Mouse (Mus musculus) embryo, embryonic 10.5 days (tissue): ENCODE data around the gene Slc30a6.
A peak's percentile ranks its signal among the peaks of the same experiment; 100 is the strongest.

ENCODE experiments used
- DNase-seq: peaks from one replicate; pipeline ENCODE4 v3.0.0-alpha.2; 2015; ENCODE audit warnings: low spot score

The Slc30a6 gene

DNA sequence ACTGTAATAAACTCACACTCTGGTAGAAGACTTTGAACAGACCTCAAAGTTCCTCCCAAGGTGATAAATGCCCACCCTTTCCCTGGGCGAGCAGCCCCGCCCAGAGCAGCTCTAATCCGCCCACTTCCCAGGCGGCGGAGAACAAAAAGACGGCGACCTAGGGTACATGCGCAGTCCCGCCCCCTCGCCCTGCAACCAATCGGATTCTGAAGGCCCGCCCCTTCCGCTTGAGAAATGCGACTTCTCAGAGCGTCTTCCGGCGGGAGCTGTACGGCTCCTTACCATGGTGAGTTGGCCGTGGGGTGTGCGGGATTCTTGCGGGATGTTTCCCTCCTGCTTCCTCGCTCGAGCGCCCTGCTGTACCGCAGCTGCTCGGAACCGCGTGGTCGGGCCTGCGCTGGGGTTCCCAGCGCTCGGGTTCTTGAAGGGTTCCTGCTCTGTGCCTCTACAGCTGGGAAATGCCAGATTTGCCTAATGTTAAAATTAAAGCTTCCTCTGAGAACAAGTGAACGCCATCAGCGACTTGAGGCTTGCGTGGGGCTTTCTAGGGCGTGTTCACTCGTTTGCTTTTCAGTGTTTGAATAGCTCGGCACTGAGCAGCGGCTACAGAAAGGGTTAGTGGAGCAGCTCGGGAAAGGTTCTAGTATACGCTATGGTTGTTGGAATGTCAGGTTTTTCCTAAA is at the start of gene Slc30a6:
Gene Slc30a6 (plus strand): TSS at position 226 of the 683 bp plus-strand sequence.
- DNase-seq = peak; percentile 99

GRCm38 (mm10) chr17:74363592-74363991 is 31.8 kb upstream of the Slc30a6 start:
- no peak for DNase-seq

DNA sequence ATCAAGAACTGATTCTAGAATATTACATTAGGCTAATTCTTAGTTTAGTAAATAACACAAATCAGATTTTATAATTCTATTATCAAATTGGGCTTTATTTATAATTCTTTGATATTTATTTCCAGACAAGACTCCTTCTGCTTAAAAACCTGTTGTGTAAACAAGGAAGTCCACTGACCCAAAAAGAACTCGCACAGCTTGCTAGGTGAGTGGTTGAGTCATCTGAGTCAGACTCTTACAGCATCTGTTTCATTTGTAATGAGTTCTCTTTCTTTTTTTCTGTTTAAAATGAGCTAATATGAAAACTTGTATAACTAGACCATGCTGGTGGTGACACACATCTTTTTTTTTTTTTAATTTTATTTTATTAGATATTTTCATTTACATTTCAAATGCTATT is 18.5 kb upstream of the Slc30a6 start:
- DNase-seq = no peak

- no peak for DNase-seq
Measured at GRCm38 (mm10) chr17:74386657-74387056, 8.8 kb upstream of the Slc30a6 start.

DNA sequence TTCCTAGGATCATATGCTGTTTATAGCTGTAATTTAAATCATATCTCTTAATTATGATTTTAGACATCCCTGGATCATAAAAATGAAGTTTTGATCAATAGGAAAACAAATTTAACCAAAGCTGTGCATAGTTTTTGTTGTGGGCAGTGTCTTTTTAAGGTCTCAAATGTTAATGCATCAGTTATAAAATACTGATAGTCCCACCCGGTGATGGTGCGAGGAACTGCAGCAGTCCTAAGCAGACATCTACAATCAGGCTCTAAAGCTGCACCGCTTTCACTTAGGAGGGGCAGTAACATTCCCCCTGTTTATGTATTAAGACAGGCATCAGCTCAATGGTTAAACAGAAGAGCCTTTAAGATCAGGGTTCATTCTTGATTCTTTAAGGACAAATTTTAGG is 5.6 kb upstream of the Slc30a6 start:
- no peak for DNase-seq

- DNase-seq = no peak
Measured at GRCm38 (mm10) chr17:74394381-74394780, 1.0 kb upstream of the Slc30a6 start.

- no peak for DNase-seq
Measured at GRCm38 (mm10) chr17:74394855-74395254, 553 bp upstream of the Slc30a6 start.

DNA sequence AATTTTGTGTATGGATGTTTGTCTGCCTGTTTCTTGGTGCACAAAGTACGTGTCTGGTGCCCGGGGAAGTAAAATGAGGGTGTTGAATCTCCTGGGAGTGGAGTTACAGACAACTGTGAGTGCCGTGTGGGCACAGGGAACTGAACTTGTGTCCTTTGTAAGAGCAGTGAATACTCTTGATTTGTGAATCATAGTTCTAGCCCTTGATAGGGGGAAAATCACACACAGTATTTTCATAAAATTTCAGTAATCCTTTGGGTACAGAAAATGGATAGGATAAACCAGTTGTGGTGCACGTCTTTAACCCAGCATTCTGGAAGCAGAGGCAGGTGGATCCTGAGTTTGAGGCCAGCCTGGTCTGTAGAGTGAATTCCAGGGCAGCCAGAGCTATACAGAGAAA is 1.4 kb downstream of the Slc30a6 start:
- no peak for DNase-seq

- no peak for DNase-seq
Measured at GRCm38 (mm10) chr17:74397173-74397572, 1.8 kb downstream of the Slc30a6 start.

DNA sequence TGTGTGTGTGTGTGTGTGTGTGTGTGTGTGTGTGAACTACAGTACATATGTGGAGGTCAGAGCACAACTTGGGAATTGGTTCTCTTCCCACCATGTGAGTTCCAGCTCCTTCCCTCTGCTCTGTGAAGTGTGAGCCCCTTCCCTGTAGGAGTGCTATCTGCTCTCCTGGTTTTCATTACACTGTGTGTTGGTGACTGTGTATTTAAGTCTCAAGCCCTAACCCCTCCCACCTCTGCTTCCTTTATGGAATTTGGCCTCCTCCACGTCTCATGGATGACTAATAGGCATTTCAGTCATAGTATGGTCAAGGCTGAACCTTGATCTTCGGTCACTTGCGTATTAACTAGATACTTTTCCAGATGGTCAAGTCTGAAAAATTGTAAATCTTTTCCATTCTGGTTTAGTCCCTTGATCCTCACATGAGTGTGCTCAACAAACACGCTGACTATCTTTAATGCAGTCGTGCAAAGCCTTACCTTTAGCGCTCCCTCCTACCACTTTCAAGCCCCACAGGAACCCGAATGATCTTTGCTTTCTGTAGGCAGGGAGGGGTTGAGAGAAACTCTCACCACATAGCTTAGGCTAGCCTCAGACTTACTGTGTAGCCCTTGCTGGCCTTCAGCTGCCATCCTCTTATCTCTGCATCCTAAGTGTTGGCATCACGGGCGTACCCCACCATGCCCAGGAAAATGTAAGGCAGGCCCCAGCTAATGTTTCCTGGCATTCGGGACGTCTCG is 7.2 kb downstream of the Slc30a6 start:
- DNase-seq = no peak

- DNase-seq = no peak
Measured at GRCm38 (mm10) chr17:74406487-74406886, 11.1 kb downstream of the Slc30a6 start.

DNA sequence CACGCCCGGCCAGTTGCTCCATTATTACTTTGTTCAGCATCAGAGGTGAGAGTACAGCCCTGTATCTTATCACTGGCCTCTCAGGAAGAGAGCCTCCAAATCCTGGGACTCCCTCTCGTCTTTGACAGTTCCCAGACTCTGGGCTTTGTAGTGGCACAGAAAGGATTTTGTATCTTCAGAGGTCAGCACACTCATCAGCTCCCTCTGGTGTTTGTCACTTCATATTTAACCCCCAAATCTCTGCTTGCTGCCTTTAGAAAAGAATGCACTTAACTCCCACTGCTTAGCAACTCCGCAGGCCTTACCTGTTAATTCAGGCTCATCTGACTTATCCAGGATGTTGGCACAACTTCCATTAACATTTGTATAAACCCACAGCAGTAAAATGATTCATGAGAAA is 14.3 kb downstream of the Slc30a6 start:
- DNase-seq = peak; percentile 45

DNA sequence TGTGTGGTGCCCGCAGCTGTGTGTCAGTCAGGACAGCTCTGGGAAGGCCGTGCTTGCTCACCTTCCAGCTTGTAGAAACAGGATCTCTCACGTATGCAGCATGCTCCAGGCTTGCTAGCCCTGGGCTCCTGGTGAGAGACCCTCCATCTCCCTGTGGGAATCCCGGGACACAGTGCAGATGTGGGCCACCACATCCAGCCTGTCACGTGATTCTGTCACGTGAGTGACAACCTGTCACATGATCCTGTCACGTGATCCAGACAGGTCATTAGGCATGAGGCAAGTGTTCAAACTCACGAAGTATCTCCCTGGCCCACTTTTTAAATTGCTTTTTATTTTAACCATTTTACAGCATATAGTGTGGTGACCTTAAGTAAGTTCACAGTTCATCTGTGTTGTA is 17.9 kb downstream of the Slc30a6 start:
- no peak for DNase-seq

DNA sequence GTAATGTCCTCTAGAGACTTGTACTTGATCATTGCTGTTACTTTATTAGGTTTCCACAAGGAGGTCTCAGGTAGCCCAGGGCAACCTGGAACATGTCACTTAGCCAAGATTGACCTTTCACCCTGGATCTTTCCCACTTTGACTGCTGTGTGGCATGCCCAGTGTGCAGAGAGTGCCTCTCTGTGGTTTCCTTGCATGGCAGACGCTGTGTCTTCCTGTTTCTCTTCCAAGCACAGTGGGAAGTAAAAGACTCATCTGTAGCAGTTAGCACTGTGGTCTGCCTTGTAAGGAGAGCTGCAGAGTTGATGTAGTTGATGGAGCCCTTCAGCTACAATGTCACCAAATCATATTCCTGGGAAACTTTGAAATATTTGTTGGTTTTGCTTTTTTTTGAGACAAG is 19.3 kb downstream of the Slc30a6 start:
- DNase-seq = no peak

DNA sequence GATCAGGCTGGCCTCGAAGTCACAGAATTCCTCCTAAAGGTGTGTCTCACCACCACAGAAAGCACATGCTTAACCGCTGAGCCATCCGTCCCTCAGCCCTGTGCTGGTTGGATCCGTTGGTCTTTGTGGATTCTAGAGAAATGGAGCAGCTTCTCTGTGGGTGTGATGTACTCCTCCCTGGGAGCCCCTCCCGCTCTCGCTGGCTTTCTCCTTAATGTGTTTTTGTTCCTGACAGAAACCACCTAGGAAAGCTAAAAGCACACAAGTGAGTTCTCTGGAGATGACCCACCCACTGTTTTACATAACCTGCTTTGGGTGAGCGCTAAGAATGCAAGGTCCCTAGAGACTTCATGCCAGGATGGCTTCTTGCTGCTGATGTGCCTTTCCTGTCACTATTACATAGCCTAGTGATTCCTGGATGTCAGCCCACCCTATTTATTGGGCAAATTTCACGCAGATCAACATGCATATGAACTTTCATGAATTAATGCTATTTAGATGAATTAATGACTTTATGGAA is 21.5 kb downstream of the Slc30a6 start:
- no peak for DNase-seq

DNA sequence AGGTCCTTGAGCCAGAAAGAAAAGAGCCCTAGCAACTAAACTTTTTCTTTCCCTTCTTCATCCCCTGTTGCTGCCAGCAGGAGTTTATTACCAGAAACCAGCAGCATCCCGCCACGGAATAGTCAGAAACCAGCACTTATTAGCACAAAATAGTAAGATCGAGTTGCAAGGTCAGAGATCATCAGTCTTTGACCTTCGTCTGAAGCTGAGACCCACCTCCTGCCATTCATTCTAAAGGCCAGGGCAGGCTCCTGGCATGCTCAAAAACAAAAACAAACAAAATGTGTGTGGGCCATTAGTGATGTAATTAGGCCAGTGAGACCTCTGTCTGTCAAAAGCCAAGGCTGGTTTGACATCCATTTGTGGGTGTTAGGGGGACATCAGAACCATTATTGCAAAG is 22.8 kb downstream of the Slc30a6 start:
- DNase-seq = peak; percentile 35

DNA sequence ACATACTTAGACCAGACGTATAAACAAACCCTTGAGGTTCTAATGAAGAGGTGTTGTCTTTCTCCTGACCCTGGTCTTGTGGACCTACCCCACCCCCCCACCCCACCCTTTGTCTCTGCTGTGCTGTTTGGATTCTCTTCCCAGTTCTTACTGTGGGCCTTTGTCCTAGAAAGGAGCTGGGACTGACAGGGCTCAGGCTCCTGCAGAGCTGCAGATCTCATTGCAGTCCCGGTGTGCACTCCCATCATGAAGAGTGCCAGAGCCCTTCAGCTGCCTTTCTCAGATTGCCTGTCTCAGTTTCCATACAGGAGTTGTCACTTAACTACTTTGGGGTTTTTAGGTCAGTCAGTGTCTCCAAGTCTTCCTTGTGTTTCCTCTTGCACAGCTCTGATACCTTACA is 25.2 kb downstream of the Slc30a6 start:
- no peak for DNase-seq

- DNase-seq = no peak
Measured at GRCm38 (mm10) chr17:74424401-74425005, 29.1 kb downstream of the Slc30a6 start.

- no peak for DNase-seq
Measured at GRCm38 (mm10) chr17:74430074-74430473, 34.7 kb downstream of the Slc30a6 start.

DNA sequence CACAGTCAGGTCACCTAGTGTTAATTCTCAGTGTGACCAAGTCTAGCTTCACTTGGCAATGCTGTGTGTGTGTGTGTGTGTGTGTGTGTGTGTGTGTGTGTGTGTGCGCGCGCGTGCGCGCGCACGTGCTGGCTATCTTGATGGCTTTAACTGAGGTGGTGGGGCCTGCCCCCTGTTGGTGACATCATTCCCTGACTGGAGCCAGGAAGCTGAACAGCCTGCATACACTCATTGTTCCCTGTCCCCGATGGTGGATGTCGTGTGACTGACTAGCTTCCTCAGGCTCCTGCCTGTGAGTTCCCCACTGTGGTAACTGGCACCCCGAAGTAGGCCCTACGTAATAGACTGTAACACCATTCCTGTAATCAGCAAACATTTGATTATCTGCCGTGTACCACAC is 36.1 kb downstream of the Slc30a6 start:
- DNase-seq = peak; percentile 23

GRCm38 (mm10) chr17:74432631-74433030 is 37.2 kb downstream of the Slc30a6 start:
- DNase-seq = no peak

- no peak for DNase-seq
Measured at GRCm38 (mm10) chr17:74437762-74438161, 42.4 kb downstream of the Slc30a6 start.

GRCm38 (mm10) chr17:74440486-74440885 is 45.1 kb downstream of the Slc30a6 start:
- no peak for DNase-seq
